Mouse (Mus musculus): ENCODE results near the gene Gm5868. TPM values are rescaled to one million over a fixed set of nuclear protein-coding genes. Genes with fewer than 3 reads are reported as not detected.
"Not testable (repeated sequence)": the region's sequence is repeated elsewhere in the genome, so short reads cannot be mapped to it uniquely, and the experiment has no call there.

The Gm5868 gene
- polyA plus RNA-seq (2016; fragmentation: Nextera tagmentation; extraction: Ambion mirVana): 10.5 and 11.0 TPM in 2 replicates

DNA sequence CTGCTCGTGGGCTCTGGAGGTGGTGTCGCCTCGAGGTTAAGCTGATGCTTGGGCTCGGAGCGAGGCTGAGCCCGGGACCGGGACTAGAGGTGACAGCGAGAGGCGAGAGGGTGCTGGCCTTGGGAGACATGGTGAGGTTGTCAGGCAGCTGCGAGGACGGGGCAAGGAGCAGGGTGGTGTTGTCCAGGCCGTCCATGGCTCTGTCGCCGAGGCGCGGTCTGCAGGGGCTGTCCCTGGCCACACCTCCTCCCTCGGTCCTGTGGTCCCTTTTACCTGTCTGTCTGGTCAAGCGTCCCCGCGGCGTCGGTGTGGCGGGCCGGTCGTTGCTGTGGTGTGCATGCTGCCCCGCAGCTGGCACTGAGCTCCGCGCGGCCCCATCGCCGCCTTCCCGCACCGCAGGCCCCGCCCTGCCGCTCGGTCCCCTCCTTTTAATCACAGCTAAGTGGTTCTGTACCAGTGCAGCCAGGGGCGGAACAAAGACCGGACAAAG lies at the start of gene Gm5868:
Gene Gm5868, minus strand, starts transcription at position 360 of the 490 bp plus-strand sequence.
- WGBS: 2% methylated on average over 37 of the region's 38 CpGs
- Histone ChIP-seq H3K4me3 (peak within 1 kb of the TSS; percentile 38), H3K4me2 (replicated peaks) (peak within 1 kb of the TSS; percentile 69), H3K27me3 (replicated peaks) (peaks cover 7% of the 10 kb centered on the region), H3K9me3 (no peaks in the 10 kb centered on the region), H3K4me1 (0 out of 2 replicates have a peak, but pooled peaks cover 5% of the 10 kb centered on the region), H3K27ac (no peak within 1 kb of the TSS), H3K36me3 (no peaks in the 10 kb centered on the region), H3K9ac (peak within 1 kb of the TSS; percentile 40; the same call in 1 of the 2 replicates)
- peak; percentile 84 for ATAC-seq (ENCODE audit: low FRiP score, low read depth)

GRCm38 (mm10) chr5:72636576-72636975 lies 49.2 kb upstream of the Gm5868 start:
- no peaks in the 10 kb centered on the region for H3K27me3 ChIP-seq (replicated peaks)
- ATAC-seq (ENCODE audit: low FRiP score, low read depth): no peak
- no peak overlapping the region for H3K9ac ChIP-seq
- H3K9me3 ChIP-seq: no peaks in the 10 kb centered on the region
- no peak overlapping the region for H3K4me3 ChIP-seq
- no peaks in the 10 kb centered on the region for H3K36me3 ChIP-seq
- H3K27ac ChIP-seq: no peak overlapping the region
- H3K4me1 ChIP-seq: no peaks in the 10 kb centered on the region
- 88% methylated on average over 3 of the region's 3 CpGs for WGBS
- H3K4me2 ChIP-seq (replicated peaks): no peak overlapping the region

GRCm38 (mm10) chr5:72636122-72636521 lies 48.8 kb upstream of the Gm5868 start:
- H3K27me3 ChIP-seq (replicated peaks): no peaks in the 10 kb centered on the region
- no peaks in the 10 kb centered on the region for H3K4me1 ChIP-seq
- no peak overlapping the region for H3K27ac ChIP-seq
- 71% methylated on average over 3 of the region's 3 CpGs for WGBS
- H3K9me3 ChIP-seq: no peaks in the 10 kb centered on the region
- ATAC-seq (ENCODE audit: low FRiP score, low read depth): no peak
- no peak overlapping the region for H3K4me2 ChIP-seq (replicated peaks)
- H3K9ac ChIP-seq: no peak overlapping the region
- H3K4me3 ChIP-seq: no peak overlapping the region
- H3K36me3 ChIP-seq: no peaks in the 10 kb centered on the region

DNA sequence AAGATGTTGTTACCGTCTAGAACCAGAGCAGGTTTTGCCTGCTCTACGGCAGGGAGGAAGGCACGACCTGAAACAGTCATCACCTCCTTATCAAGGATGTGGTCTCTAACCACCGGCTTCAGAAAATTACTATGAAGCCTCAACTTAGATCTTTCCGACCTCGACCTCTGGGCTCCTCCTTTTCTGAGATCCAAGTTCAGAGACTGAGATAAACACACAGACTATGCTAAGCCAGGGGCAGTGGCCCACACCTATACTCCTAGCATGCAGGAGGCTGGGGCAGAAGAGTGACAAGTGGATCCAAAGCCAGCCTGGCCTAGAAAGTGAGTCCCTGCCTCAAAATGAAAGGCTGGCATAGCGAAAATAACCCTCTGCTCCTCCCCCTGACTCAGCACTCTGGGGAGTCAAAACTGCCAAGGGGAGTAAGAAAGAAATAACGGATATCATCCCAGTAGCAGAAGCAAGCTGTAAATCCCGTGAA lies 47.5 kb upstream of the Gm5868 start:
- Histone ChIP-seq H3K4me3 (no peak overlapping the region), H3K9me3 (no peaks in the 10 kb centered on the region), H3K27ac (no peak overlapping the region), H3K9ac (no peak overlapping the region), H3K36me3 (no peaks in the 10 kb centered on the region), H3K4me2 (replicated peaks) (no peak overlapping the region), H3K4me1 (no peaks in the 10 kb centered on the region), H3K27me3 (replicated peaks) (no peaks in the 10 kb centered on the region)
- no peak for ATAC-seq (ENCODE audit: low FRiP score, low read depth)
- WGBS: 87% methylated on average over 9 of the region's 9 CpGs

DNA sequence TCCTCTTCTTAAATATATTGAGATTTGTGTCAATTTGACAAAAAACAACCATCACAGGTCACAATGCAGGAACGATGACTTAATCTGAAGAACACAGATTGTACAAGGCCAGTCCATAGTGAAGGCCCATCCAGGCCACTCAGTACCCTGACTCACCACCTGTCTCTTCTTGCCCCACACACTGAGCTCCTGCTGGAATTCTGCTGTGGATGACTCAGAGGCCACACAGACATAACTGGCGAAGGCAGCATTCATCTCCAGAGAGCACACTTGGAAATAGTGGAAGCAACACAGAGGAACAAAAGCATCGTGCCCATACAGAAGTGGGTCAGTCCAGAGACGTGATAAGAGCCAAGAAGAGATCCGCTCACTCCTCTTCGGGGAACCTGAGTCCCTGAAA lies 42.7 kb upstream of the Gm5868 start:
- Histone ChIP-seq H3K4me2 (replicated peaks) (no peak overlapping the region), H3K4me3 (no peak overlapping the region), H3K9ac (no peak overlapping the region), H3K36me3 (no peaks in the 10 kb centered on the region), H3K27me3 (replicated peaks) (no peaks in the 10 kb centered on the region), H3K4me1 (no peaks in the 10 kb centered on the region), H3K27ac (no peak overlapping the region), H3K9me3 (no peaks in the 10 kb centered on the region)
- ATAC-seq (ENCODE audit: low FRiP score, low read depth): no peak
- 91% methylated on average over 6 of the region's 6 CpGs for WGBS

DNA sequence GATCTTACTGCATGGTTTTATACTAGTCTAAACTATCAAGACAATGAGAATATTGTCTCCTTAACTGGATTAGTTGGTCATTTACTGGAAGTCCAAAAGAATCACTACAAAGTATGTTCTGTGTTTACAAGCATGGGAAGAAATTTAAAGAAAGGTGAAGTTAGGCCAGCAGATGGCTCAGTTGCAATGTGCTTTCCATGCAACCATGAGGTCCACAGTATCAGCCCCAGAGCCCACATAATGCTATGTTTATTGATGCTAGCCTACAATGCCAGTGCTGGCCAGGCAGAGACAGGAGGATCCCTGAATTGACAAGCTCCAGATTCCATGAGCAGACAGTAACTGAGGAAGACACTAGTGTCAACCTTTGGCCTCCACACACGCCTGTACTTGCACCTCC lies 33.7 kb upstream of the Gm5868 start:
- Histone ChIP-seq H3K36me3 (no peaks in the 10 kb centered on the region), H3K9me3 (no peaks in the 10 kb centered on the region), H3K9ac (no peak overlapping the region), H3K4me2 (replicated peaks) (no peak overlapping the region), H3K27me3 (replicated peaks) (no peaks in the 10 kb centered on the region), H3K4me1 (no peaks in the 10 kb centered on the region), H3K4me3 (no peak overlapping the region), H3K27ac (no peak overlapping the region)
- no peak for ATAC-seq (ENCODE audit: low FRiP score, low read depth)
- WGBS: 72% methylated on average over 1 of the region's 1 CpGs

- Histone ChIP-seq H3K9ac (no peak overlapping the region), H3K4me2 (replicated peaks) (no peak overlapping the region), H3K4me3 (no peak overlapping the region), H3K4me1 (no peaks in the 10 kb centered on the region), H3K36me3 (no peaks in the 10 kb centered on the region), H3K27ac (no peak overlapping the region), H3K27me3 (replicated peaks) (no peaks in the 10 kb centered on the region), H3K9me3 (no peaks in the 10 kb centered on the region)
- 85% methylated on average over 4 of the region's 4 CpGs for WGBS
- no peak for ATAC-seq (ENCODE audit: low FRiP score, low read depth)
Observed at GRCm38 (mm10) chr5:72617413-72617812, 30.1 kb upstream of the Gm5868 start.

GRCm38 (mm10) chr5:72603138-72603537 lies 15.8 kb upstream of the Gm5868 start:
- Histone ChIP-seq H3K27me3 (replicated peaks) (no peaks in the 10 kb centered on the region), H3K27ac (no peak overlapping the region), H3K4me2 (replicated peaks) (no peak overlapping the region), H3K36me3 (no peaks in the 10 kb centered on the region), H3K4me3 (no peak overlapping the region), H3K9ac (no peak overlapping the region), H3K9me3 (no peaks in the 10 kb centered on the region), H3K4me1 (no peaks in the 10 kb centered on the region)
- no peak for ATAC-seq (ENCODE audit: low FRiP score, low read depth)
- WGBS: 90% methylated on average over 4 of the region's 4 CpGs

DNA sequence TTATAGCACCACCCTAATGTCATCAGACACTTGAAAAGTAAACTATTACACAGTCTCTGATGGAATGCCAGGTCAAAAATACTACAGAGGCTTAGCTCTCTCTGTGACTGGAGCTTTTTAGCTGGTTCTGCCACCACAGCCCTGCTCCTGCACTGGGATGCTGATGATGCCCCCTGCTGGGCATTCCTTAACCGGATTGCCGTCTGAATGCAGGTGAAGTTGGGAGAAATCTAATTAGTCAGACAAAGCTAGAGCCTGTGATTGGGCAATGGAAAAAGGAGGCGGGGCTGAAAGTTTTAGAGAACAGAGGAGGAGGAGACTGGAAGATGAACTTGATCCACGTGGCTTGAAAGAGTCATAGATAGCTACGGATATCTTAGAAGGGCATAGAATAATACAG lies 13.7 kb upstream of the Gm5868 start:
- Histone ChIP-seq H3K4me1 (no peaks in the 10 kb centered on the region), H3K9me3 (no peaks in the 10 kb centered on the region), H3K36me3 (no peaks in the 10 kb centered on the region), H3K27me3 (replicated peaks) (no peaks in the 10 kb centered on the region), H3K4me2 (replicated peaks) (no peak overlapping the region), H3K4me3 (no peak overlapping the region), H3K9ac (no peak overlapping the region), H3K27ac (no peak overlapping the region)
- 16% methylated on average over 5 of the region's 5 CpGs for WGBS
- no peak for ATAC-seq (ENCODE audit: low FRiP score, low read depth)

GRCm38 (mm10) chr5:72586667-72587191 lies 622 bp downstream of the Gm5868 start:
- WGBS: 47% methylated on average over 25 of the region's 25 CpGs
- H3K4me2 ChIP-seq (replicated peaks): peak overlapping the region; percentile 69
- not testable (repeated sequence) for H3K27me3 ChIP-seq (replicated peaks); H3K36me3 ChIP-seq; H3K4me1 ChIP-seq; H3K27ac ChIP-seq; H3K9me3 ChIP-seq
- peak overlapping the region; percentile 40; the same call in 1 of the 2 replicates for H3K9ac ChIP-seq
- peak overlapping the region; percentile 38 for H3K4me3 ChIP-seq
- ATAC-seq (ENCODE audit: low FRiP score, low read depth): peak; percentile 66

- not testable (repeated sequence) for H3K9me3 ChIP-seq; ATAC-seq (ENCODE audit: low FRiP score, low read depth); H3K4me2 ChIP-seq (replicated peaks); H3K27me3 ChIP-seq (replicated peaks); H3K9ac ChIP-seq; H3K36me3 ChIP-seq; H3K4me1 ChIP-seq; H3K27ac ChIP-seq; H3K4me3 ChIP-seq
- 45% methylated on average over 7 of the region's 7 CpGs for WGBS
Observed at GRCm38 (mm10) chr5:72586122-72586521, 1.2 kb downstream of the Gm5868 start.

- WGBS: 7% methylated on average over 19 of the region's 21 CpGs
- H3K4me1 ChIP-seq; H3K9me3 ChIP-seq; H3K36me3 ChIP-seq; H3K27me3 ChIP-seq (replicated peaks); H3K27ac ChIP-seq: not testable (repeated sequence)
- peak; percentile 71 for ATAC-seq (ENCODE audit: low FRiP score, low read depth)
- Histone ChIP-seq H3K4me2 (replicated peaks) (peak within 1 kb of the TSS; percentile 78), H3K4me3 (peak within 1 kb of the TSS; percentile 43), H3K9ac (peak within 1 kb of the TSS; percentile 64)
Observed at GRCm38 (mm10) chr5:72580970-72581332, 6.4 kb downstream of the Gm5868 start, which contains the start of gene Zar1. TSS of gene Zar1 (minus strand) at chr5:72581254.
